Mouse (Mus musculus): ENCODE data around the gene Kif1a.

Kif1a gene

GRCm38 (mm10) chr1:93101571-93102061 lies at the start of gene Kif1a:
TSS of gene Kif1a (minus strand) at chr1:93101951.
- DNase-seq (ENCODE audit: low read depth, low spot score) = no peak

DNA sequence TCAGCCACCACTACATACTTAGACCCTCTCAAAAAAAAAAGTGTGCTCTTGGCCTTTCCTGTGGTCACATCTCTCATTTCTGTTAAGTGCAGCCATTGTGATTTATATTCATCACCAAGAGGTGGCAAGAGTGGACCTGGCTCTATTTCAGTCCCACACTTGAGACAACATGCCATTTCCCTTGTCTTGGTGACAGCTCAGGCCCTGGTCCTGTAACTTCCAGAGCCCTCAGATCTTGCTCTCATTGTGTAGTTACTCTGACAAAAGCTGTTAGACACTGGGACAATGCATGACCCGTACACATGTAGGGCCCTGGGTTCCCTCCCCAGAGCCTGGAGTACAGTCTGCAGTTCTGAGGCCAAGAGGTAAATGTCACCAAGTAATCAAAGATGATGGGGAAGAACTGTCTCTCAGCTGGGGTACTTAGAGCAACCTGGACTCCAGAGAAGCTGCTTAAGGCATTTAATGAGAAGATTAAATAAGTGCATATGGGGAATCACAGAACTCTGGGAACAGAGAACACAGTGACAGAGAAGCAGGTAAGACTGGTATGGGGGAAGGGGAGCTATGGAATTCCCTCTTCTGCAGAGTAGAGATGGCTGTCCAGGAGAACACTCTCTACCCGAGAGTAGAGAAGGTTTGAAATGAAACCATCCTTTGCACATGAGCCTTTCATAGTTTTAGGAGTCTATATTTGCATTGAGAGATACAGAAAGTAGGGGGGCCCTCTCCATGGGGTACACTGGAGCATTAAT lies 49.3 kb upstream of the Kif1a start:
- DNase-seq (ENCODE audit: low read depth, low spot score) = no peak

DNA sequence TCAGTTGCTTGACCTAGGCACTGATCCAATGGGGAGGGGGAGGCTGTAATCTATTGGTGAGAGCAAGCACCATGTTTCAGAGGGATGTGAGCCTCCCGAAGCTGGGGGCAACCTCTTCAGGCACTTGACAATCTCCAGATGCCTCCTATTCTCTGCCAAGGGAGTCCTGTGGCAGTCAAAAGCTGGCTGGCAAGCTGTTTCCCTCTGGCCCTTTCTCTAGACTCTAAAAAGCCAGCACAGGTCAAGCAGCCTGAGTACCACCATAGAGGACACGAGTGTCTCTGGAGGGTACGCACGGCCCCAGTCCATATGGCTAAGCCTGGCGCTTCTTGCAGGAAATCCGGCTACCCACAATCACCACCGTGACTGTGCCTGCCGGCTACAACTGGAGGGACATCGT lies 42.4 kb upstream of the Kif1a start:
- DNase-seq (ENCODE audit: low read depth, low spot score) = no peak

GRCm38 (mm10) chr1:93142871-93143270 lies 41.1 kb upstream of the Kif1a start:
- no peak for DNase-seq (ENCODE audit: low read depth, low spot score)

- no peak for DNase-seq (ENCODE audit: low read depth, low spot score)
Measured at GRCm38 (mm10) chr1:93139713-93140112, 38.0 kb upstream of the Kif1a start.

- no peak for DNase-seq (ENCODE audit: low read depth, low spot score)
Measured at GRCm38 (mm10) chr1:93138534-93138933, 36.8 kb upstream of the Kif1a start.

- DNase-seq (ENCODE audit: low read depth, low spot score) = no peak
Measured at GRCm38 (mm10) chr1:93135036-93135526, 33.3 kb upstream of the Kif1a start, which contains the start of gene Agxt. TSS of gene Agxt (plus strand) at chr1:93135240.

DNA sequence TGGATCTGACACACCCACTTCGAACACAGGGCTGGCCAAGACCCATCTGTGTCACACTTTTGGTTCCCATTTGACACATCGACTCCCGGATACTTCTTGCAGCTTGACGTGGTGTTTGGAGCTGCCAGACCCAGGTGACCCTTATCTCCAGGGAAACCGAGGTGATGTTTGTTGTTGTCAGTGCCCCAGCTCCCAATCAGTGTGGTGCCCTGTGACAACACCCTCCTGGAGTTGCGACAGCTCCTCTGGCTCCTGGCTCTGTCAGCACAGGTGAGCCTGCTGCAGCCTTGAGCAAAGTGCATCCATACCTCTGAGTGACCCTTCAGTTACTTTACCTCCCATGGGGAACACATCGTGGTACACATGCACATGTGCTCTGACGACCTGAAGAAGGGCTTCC lies 30.9 kb upstream of the Kif1a start:
- DNase-seq (ENCODE audit: low read depth, low spot score) = no peak

DNA sequence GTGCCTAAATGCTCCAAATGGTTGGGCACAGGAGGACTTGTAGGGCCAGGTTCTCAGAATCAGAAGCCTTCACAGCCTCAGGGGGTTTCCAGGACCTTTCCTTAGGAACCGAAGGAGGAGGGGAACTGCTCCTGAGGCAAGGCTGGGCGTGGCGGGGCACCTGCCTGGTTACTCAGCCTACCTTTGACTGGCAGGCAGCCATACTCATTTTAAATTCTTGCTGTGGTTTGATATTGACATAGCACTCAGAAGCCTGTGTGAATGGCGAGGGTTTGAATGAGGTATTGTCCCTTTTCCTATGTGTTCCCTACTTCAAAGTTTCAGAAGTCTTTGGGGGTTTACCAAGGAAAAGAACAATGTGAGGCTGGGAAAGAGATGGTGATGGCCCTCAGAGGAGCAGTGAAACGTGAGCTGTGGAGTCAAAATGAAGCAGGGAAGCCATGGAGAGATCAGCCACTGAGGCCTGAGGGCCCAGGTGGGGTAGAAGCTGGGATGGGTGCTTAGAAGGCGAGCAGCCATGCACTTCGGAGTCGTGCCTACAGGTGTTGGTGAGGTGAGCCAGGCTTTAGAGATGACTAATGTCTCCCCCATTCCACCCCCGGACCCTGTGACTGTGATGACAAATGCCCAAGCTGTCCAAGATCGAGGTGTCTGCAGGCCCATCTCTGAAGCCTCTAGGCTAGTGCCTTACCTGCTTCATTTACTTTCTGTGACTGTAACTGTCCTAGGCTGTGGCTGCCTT lies 28.7 kb upstream of the Kif1a start:
- no peak for DNase-seq (ENCODE audit: low read depth, low spot score)

DNA sequence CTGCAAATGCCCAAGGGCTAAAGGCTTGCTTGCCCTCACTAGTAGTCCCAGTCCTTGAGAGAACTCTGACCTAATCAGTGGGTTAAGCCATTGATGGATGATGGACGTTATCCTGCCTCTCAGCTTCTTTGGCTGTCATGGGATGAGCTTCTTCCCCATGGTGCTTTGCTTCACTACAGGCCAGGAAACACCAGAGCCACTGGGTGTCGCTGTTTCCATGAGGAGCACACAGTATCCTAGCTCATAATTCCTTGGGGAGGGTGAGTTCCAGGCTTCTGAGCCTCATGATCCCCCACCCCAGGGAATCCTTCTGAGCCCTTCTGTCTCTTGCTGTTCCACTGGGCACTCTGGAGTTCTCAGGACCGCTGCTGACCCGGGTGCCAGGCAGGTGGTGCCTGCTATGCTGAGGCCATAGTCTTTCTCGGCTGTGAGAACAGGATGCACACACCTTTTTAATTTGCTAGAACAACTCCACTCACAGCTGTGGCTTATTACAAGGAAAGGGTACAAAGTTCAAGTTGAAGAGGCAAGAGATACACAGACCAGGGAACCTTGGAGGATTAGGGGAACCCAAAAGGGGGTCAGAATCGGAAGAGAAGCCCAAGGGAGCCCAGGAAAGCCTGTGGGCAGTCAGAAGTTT lies 27.1 kb upstream of the Kif1a start:
- no peak for DNase-seq (ENCODE audit: low read depth, low spot score)

GRCm38 (mm10) chr1:93128209-93128608 lies 26.5 kb upstream of the Kif1a start:
- no peak for DNase-seq (ENCODE audit: low read depth, low spot score)

GRCm38 (mm10) chr1:93125256-93125655 lies 23.5 kb upstream of the Kif1a start:
- peak; percentile 10 for DNase-seq (ENCODE audit: low read depth, low spot score)

DNA sequence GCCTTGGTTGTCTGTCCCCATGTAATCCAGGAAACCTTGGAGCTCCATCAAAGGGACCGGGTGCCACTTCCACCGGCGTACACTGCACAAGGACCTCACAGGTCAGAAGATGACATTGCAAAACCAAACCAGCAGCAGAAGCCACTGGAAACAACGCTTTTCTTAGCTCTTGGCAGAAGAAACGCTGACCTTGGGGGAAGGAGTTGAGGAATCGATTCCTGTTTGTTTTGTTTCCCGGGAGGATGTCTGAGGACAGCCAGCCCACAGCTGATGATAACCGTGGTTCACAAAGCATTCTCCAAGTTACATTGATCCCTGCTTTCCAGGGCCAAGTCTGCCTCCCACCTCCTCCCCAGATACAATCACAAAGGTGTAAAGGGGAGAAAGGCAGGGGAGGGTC lies 22.3 kb upstream of the Kif1a start:
- no peak for DNase-seq (ENCODE audit: low read depth, low spot score)

DNA sequence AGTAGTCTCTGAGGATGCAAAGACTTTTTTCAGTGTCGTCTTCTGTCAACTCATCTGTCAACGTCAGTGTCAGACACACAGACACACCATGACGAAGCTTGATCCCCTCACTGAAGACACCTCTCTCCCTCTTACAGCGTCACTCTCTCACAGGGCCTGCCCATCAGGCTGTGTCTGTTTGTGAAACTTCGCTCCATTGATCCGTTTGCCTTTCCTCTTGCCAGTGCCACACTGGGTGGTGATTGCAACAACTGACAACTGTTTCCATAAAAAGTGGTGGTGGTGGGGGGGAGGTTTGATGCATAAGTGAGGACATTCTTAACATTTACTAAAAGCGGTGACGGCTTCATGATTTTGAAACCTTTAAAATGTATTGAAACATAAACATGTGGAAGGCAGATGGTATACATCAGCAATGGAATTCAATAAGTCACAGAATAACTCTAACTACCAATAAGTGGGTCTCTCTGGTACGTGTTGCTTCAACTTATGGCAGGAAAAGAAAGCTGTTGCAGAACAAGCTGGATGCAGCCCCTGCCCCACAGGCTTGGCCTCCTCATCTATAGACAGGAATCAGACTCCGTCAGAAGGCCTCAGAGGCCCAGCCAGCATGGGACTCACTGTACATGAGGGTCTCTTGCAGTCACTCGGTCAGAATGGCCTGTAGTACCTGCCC lies 21.6 kb upstream of the Kif1a start:
- no peak for DNase-seq (ENCODE audit: low read depth, low spot score)

- DNase-seq (ENCODE audit: low read depth, low spot score) = no peak
Measured at GRCm38 (mm10) chr1:93118816-93119215, 17.1 kb upstream of the Kif1a start.

GRCm38 (mm10) chr1:93115471-93115870 lies 13.7 kb upstream of the Kif1a start:
- DNase-seq (ENCODE audit: low read depth, low spot score) = no peak

- peak; percentile 15 for DNase-seq (ENCODE audit: low read depth, low spot score)
Measured at GRCm38 (mm10) chr1:93114713-93115463, 13.1 kb upstream of the Kif1a start.

GRCm38 (mm10) chr1:93102700-93103099 lies 949 bp upstream of the Kif1a start:
- DNase-seq (ENCODE audit: low read depth, low spot score) = no peak

DNA sequence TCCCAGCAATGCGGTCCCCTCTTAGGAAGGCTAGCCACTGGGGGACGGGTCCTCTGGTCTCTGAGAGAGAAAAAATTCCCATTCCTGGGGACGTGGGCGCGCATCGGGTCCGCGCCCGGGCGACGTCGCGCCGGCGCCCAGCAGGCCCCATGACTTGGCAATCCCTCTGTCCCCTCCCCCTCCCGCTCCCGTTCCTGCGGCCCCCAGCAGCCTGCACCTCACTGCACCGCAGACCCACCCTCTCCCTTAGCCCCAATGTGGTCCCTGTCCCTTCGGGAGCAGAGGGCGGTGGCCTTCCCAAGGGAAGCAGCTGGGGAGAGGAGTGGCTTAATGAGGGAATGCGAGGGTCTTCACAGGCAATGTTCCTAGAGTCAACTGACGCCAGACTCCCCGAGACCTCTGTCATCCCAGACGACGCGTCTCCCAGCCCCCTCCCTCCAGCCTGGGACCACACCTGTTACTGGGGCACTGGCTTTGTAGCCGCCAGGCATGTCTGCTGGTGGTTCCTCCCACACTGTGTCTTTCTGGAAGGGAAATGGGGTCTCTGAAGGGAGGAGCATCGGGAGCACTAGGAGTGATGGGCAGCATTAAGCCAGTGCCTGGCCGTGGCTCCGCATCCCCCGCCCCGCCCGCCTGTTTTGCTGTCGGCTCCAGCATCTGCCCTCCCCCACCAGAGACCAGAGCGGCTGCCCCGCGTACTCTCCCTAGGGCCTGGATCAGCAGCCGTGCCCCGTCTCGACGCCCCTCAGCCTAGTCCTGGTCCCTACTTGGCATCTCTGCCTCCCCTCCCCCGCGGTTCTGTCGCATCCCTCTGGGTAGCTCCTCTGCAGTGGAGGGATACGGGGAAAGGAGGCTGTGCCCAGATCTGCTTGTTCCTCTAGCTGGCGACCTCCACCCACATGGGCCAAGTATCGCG lies 917 bp downstream of the Kif1a start:
- no peak for DNase-seq (ENCODE audit: low read depth, low spot score)

- DNase-seq (ENCODE audit: low read depth, low spot score) = no peak
Measured at GRCm38 (mm10) chr1:93100243-93100575, 1.5 kb downstream of the Kif1a start.
